Mouse (Mus musculus) small intestine, adult 2 months (tissue): ENCODE results near the gene Fam193b.

Experiments
- CTCF ChIP-seq: fragments of 200-500 bp; IDR thresholded peaks from 2 replicates; pipeline ENCODE4 v1.5.1; 2012; ENCODE audit warnings: low read depth, mild to moderate bottlenecking, control low read depth, inconsistent platforms, low read length, moderate library complexity, mixed read lengths; ENCODE audit not compliant: insufficient replicate concordance, insufficient read length; ENCODE audit errors: extremely low read depth
- POLR2A ChIP-seq: fragments of 200-500 bp; IDR thresholded peaks from 2 replicates; pipeline ENCODE4 v1.6.1; 2012; ENCODE audit warnings: low read depth, mild to moderate bottlenecking, control low read depth, inconsistent platforms, low read length, moderate library complexity

GRCm38 (mm10) chr13:55511492-55511861 lies 59.4 kb downstream of the Fam193b start:
- TF ChIP-seq POLR2A: no peak
- no peak for TF ChIP-seq CTCF
